Mouse (Mus musculus): Measurements from ENCODE around the gene Gemin5.

The Gemin5 gene

DNA sequence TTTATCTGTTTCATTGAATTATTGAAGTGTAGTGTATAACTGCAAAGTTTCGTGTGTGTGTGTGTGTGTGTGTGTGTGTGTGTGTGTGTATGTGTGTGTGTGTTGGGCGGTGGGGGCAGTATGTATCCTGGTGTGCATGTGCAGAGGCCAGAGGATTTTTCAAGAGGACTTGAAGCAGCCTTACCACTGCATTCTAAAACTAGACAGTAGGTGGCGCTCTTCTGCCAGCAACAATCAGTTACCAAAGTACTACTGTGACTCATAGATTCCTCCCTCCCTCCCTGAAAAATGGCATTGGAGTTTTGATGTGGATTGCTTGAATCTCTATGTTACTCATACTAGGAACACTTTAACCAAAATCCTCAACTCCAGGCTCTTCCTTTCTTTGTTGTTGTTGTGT, 11.2 kb upstream of the Gemin5 start:
- DNase-seq (ENCODE audit: inconsistent age in 2 of 2, low spot score in 1 of 2) = peak; percentile 80 to 94

DNA sequence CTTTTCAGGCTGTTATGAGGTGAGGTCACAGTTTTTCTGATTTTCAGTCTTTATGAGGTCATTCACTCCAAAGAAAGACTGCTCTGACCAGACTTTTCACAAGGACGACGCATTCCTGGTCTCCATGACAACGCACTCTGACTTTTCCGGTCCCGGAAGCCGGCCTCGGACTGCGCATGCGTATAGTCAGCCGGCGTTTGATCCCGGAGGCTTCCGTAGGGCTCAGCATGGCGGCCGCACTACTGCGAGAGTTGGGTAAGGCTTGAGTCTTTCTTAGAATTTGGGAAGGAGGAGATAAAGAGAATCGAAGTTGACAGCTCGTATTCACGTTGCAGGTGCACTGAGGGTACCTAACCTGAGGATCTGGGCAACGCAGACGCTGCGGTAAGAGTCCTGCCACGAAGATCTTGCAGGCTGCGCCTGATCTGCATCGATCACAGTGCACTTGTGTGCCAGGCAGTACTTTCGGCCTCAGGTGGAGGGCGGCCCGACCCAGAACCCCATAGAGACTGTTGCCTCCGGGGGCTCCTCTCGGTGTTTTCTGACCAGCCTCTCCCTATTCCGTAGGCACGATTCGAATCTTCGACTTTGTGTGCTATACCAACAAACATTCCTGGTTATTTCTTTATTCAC, 3.2 kb upstream of the Gemin5 start, which contains the start of gene Mrpl22:
TSS of gene Mrpl22 (plus strand) at position 203 of the 633 bp plus-strand sequence.
- peak; percentile 96 to 99 for DNase-seq (ENCODE audit: inconsistent age in 2 of 2, low spot score in 1 of 2)

DNA sequence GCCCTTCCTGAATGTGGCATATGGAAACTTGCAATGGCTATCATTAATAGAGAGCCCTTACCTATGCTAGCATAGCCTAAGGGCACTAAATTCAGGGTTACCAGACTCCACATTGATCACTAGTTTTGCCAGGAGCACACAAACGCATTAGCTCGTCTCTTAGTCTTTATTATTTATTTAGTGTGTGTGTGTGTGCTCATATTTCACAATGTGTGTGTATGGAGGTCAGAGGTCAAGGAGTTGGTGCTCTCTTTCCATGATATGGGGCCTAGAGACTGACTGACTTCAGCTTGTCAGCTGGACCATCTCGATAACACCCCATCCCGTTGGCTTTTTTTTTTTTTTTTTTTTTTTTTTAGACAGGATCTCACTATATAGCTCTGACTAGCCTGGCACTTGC, 1.3 kb upstream of the Gemin5 start:
- DNase-seq (ENCODE audit: inconsistent age in 2 of 2, low spot score in 1 of 2) = no peak

DNA sequence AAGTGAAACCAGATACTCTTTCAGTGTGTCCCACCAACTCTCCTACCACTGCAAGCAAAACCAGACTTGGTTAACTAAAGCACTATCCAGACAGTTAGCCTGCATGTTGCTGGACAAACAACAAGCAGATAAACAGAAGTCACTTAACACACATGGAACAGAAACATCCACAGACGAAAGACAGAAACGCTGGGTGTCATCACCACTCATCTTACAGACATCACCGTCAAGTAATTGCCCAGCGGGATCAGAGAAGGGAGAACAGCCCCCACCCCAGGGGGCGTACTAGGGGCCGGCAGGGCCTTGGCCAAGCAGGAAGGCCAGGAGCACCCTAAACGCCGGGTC, 545 bp downstream of the Gemin5 start:
- DNase-seq (ENCODE audit: inconsistent age in 2 of 2, low spot score in 1 of 2) = no peak

DNA sequence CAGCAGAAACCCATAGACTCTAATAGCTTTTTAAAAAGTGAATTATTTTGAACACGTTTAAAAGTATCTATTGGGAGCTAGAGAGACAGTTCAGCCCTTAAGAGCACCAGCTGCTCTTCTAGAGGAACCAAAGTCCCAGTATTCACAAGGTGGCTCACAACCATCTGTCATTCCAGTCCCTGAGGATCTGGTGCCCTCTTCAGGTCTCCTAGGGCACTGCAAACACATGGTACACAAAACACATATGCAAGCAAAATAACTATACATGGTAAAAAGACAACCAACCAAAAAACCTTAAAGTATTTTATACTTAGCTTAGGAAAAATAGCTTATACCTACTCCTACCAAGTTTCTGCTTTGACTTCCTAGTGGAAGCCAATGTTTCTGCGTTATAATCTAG, 3.3 kb downstream of the Gemin5 start:
- no peak for DNase-seq (ENCODE audit: inconsistent age in 2 of 2, low spot score in 1 of 2)

DNA sequence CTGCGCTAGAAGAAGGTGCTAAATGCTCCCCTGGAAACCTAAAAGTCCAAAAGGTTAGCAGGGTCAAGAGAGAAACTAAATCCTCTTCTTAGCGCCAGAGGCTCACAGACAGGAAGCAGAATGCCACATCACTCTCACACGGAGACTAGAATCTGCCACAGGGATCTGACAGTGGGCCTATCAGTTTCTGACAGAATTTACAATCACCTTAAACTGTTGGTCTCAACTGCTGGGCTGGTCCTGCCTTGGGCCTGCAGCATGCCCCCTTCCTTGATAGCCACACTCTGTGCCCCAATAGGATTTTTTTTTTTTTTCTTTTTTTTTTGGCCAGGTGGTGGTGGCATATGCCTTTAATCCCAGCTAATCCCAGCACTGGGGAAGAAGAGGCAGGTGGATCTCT, 11.5 kb downstream of the Gemin5 start:
- DNase-seq (ENCODE audit: inconsistent age in 2 of 2, low spot score in 1 of 2) = no peak

DNA sequence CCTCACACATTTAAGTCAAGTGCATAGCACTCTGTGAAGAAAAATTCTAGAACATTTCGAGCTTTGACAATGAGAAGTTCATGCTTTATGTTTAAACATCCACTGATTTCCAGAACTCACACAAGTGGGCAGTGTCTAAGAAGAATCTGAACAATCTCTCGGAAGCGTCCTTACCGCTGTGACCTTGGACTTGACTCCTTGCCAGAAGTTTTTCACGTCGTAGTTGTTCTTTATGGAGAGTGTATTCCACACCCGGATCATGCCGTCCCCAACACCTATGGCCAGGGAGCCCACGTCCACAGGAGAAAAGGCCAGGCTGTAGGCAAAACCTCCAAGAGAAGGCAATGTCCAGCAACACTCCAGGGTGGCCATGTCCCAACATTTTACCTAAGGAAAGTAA, 12.9 kb downstream of the Gemin5 start:
- peak in 1 of 2 experiments; percentile 59 for DNase-seq (ENCODE audit: inconsistent age in 2 of 2, low spot score in 1 of 2)

DNA sequence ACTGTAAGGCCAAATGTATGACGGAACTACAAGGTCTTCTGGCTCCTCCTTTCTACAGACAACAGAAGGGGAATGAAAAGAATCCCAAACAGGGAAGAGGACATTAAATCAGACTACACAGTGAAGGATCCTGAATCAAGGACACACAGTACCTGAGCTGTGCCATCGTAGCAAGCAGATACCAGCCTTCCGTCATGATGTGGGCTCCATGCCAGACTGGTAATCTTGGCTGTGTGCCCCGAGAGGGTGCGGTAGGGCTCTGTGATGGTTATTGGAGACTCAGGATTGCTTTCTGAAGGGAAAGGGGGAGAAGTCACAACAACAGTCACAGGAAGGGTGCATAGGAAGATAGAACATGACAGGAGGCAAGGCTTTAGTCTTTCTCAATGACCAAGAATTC, 22.1 kb downstream of the Gemin5 start:
- peak; percentile 89 to 94 for DNase-seq (ENCODE audit: inconsistent age in 2 of 2, low spot score in 1 of 2)

DNA sequence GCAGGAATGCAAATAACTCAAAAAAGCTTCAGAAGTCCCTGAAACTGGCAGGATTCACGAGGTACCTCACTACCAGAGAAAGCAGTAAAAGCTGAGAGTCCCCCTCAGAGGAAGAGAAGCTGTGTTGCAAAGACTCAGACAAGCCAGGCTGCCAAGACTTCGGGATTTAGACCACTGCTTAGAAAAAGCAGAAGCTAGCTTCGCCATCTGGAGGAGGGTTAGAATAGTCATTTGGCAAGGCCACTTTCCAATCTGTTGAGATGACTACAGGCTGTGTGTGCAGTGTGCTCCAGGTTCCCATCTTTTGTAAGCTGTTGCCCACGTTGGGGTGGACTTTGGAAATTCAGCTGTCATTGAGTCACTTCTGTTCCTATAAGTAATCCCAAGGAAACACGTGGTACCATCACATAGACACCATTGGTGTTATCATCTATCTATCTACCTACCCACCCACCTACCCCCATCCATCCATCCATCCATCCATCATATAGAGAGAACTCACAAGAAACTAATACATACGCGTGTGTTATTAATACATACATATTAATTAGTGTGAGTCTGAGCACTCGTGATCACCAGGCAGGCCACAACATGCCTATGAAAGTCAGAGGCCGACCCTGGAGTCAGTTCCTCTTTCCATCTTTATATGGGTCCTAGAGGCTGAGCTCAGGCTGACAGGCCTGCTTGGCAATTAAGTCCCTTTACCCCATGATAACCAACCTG, 24.5 kb downstream of the Gemin5 start:
- DNase-seq (ENCODE audit: inconsistent age in 2 of 2, low spot score in 1 of 2) = no peak

DNA sequence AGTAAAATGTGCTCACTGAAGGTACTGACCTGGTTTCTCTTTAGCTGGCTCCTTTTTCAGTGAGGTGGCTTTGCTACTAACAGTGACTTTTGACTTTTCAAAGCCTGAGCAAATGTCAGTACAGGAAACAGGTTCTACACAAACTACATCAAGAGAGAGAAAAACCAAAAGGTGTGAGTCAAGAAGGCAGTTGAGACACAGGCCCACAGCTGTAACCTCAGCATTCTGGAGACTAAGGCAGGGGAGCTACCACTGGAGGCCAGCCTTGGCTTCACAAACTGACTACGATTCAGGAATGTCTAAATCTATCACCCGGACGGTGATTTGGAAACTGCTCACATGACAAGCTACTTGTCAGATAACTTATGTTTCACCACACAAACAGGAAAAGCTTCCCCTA, 28.9 kb downstream of the Gemin5 start:
- no peak for DNase-seq (ENCODE audit: inconsistent age in 2 of 2, low spot score in 1 of 2)

DNA sequence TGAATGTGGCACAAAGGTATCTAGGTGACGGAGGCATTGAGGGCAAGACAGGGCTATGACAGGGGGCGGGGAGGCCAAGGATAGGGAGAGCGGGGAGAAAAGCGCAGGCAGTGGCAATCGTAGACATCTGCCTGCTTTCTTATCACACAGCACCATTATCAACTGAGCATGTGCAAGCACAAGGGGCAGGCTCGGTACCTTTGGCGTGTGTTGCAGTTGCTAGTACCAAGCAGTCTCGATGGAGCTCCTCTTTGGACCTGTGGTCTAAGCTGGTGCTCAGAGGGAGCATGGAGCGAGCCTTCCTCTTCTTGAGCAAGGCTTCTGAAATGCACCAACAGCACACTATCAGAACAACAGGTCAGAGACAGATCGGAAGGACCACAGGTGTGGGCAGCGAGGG, 29.5 kb downstream of the Gemin5 start:
- no peak for DNase-seq (ENCODE audit: inconsistent age in 2 of 2, low spot score in 1 of 2)

DNA sequence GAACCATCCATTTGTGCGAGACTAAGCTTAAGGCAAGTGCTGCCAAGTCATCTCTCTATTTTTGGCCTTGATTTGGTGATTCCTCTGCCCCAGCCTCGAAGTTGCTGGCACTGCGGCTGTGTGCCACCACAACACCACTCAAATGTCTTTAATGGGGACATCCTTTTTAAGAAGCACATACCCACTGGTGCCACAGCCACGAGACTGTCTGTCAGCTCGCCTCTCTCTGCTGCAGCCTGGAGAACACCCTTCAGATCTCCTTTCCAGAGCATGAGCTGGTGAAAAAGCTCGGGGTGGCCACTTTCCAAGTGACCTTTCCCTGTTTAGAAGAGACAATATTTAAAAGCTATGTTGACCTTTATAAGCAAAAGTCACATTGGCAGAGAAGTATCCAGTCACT, 31.7 kb downstream of the Gemin5 start:
- peak; percentile 60 to 85 for DNase-seq (ENCODE audit: inconsistent age in 2 of 2, low spot score in 1 of 2)

DNA sequence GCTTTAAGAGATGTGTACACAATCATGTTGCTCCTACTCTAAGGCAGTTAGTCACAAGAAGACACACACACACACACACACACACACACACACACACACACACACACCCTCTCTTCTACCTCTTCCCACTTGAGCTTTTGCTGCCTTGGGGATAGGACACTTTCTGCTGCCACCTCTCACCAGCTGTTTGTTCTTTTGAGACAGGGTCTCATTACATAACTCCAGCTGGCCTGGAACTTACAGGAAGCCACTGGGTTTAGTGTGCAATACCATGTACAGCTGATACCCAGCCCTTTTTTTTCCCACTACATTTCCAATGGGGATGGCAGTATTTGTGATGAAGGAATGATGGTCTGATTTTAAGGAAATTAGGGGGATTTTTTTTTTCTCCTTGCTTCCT, 33.0 kb downstream of the Gemin5 start:
- no peak for DNase-seq (ENCODE audit: inconsistent age in 2 of 2, low spot score in 1 of 2)

DNA sequence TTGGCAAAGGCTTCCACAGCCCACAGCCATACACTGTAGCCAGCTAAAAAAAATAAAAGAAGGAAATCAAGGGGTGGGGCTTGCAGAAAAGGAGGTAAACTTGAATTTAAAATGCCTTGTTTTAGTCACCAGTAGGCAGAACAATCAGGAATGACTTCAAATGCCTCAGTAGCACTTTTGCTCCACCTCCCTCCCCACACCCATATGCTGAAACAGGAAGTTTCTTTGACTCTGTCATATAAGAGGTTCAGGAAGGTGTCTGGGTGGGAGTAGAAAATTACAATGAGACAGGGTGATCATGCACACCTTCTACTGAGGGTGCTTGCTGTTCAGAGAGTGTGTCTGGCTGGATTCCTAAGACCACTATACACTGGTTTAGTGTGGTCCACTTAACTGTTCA, 33.5 kb downstream of the Gemin5 start:
- no peak for DNase-seq (ENCODE audit: inconsistent age in 2 of 2, low spot score in 1 of 2)

DNA sequence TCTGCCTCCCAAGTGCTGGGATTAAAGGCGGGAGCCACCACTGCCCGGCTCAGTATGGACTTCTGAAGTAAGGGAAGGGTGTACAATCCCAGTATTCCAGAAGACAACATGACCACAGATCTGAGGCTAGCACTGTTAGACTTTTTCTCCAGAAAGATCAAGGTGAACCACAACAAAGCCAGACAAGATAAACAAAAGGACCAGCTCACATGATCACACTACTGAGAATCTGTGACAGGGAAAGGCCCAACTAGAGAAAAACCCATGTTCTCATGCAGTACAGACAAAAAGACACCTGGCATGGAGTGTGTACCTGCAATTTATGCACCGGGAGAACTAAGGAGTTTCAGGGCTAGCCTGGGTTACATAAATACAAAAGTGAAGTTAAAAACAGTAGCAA, 36.3 kb downstream of the Gemin5 start:
- no peak for DNase-seq (ENCODE audit: inconsistent age in 2 of 2, low spot score in 1 of 2)

DNA sequence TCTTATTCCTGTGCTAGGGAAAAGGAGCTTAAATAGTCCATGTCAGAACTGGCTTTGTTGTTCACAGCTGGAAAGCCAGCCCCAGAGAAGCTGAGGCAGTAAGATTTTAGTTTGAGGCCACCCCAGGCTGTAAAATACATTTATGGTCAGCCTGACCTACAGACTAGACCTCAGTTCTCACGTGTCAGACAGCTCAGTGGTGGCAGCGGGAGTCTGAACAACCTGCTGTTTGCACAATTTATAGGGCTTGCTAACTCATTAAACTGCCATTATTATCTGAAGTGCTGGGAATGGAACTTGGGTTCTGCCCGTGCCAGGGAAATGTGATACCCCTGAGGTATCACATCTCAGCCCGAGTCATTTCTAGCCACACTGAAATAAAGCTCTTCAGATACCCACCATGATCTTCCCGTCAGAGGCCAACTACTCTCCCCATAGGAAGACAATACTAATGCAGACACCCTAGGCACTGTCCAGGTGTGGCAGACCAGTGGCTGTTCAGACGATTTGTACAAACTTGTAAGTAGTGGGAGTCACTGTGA, 39.0 kb downstream of the Gemin5 start:
- DNase-seq (ENCODE audit: inconsistent age in 2 of 2, low spot score in 1 of 2) = no peak

DNA sequence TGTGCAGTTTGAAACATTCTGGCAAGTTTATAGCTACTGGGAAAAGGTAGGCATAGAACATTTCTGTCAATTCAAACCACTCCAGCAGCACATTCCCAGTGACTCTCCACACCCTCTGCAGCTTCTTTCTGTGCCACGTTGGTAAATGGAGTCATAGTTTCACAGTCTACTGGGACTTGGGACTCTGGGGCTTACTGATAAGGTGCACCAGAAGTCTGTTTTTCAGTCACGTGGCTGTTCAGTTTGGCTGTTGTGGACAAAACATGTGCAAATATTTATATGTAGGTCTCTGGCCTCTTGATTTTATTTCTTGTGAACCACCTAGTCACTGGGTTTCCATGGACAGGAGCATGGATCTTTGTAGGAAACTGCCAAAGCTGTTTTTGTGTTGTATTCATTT, 40.8 kb downstream of the Gemin5 start:
- DNase-seq (ENCODE audit: inconsistent age in 2 of 2, low spot score in 1 of 2) = no peak

DNA sequence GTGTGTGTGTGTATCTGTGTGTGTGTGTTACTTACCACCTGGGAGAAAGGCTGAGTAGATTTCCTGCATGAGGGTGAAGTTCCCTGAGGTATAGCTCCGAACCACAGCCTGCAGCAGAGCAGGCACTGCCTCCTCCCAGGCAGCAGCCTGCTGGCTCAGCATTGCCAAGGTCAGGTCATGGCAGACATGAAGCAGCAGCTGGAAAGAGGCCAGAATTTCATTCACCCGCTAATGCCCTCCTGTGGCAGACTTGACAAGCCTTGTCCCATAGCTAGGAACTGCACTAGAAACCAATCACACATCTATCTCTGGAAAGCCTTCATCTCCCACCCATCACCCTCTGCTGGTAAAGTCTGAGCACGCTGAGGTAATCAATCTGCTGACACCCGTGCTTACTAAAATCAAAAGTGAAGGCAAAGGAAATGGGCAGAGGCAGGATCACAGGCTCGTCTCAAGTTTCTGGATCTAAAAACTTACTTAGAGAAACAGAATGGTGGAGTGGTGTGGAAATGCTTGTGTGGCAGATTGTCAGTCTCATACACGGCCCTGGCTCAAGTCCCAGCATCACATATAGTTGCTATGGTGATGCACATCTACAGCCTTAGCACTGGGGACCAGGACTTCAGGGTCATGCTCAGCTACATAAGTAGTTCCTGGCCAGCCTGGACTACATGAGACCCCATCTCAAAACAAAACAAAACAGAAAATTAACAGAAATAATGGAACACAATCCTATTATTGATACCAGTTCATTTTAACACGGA, 41.8 kb downstream of the Gemin5 start:
- DNase-seq (ENCODE audit: inconsistent age in 2 of 2, low spot score in 1 of 2) = peak; percentile 91 to 96

DNA sequence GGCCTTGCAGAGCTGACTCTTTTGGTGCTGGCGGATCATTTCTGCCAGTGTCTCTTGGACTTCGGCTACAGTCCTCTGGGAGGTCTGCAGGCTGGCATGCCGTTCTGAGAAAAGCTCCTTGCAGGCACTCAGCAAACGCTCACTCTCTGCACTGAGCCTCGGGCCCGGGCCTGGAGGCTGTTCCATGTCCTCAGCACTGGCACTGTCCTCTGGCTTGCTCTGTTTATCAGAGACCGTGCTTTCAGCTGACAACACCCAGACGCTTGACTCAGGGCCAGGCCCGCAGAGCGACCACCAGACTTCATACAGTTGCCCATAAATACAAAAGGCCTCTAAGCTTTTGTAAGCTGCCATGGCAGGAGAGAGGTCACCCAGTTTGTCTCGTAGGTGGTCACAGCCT, 43.3 kb downstream of the Gemin5 start:
- peak in 1 of 2 experiments; percentile 43 for DNase-seq (ENCODE audit: inconsistent age in 2 of 2, low spot score in 1 of 2)

DNA sequence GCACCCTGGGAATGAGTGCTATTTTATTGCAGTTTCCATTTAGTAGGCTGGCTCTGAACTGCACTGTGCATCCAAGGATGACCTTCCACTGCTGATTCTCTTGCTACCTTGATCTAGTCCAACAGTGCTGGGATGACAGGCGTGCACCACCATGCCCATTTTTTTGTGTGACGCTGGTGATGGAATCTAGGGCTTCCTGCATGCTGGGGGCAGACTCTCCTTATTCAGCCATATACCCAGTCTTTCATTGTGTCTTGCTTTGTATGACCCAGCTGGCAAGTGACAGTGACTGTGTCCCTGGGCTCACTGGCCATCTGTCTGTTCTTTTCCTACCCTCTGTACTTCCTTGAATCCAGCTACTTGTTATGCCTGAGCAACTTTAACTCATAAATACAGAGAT, 44.6 kb downstream of the Gemin5 start:
- DNase-seq (ENCODE audit: inconsistent age in 2 of 2, low spot score in 1 of 2) = peak; percentile 36 to 61

DNA sequence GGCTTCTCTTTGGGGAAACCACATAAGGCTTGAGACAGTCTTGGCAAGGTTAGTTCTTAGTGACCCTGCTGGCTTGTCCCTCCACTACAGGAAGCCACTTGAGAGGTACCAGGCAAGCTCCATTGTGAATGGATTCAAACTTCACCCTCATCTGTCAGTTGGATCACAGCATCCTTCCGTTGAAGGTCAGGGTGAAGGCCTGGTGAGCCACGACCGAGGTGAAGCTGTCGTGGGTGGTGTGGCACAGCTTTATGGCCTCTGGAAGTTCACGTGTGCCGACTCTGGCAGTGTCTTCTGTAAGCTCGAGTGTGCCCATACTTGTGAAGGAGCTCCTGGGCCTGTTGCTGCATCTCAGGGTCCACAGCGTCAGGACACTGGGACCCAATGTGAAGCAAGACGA, 47.0 kb downstream of the Gemin5 start:
- peak in 1 of 2 experiments; percentile 76 for DNase-seq (ENCODE audit: inconsistent age in 2 of 2, low spot score in 1 of 2)

DNA sequence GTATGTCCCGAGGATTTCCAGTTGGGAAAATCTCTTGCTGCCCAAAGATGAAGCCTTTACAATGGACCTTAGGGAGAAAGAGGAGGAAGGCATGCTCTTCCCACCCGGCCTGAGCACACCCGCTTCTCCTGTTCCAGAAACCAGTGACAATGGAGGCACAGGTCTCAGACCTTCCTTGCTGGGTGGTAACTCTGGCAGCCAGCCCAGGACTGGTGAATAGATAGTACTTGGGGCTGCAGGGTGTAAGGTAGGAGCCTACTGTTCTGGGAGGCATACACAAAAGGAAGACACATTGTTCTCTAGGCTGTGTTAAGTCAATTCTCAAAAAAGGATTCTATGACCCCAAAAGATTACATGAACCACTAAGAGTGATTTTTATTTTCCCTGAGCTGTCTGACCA, 47.7 kb downstream of the Gemin5 start:
- no peak for DNase-seq (ENCODE audit: inconsistent age in 2 of 2, low spot score in 1 of 2)

All from adrenal gland, adult (tissue).